Mouse (Mus musculus) stomach, postnatal 0 days (tissue): ENCODE results near the gene Ptprk.

ENCODE experiments used
- CTCF ChIP-seq: IDR thresholded peaks from 2 replicates; pipeline ENCODE4 v1.5.1; 2016; ENCODE audit warnings: antibody characterized with exemption, low read depth, mild to moderate bottlenecking, moderate library complexity
- EP300 ChIP-seq: optimal IDR thresholded peaks from 2 replicates; pipeline ENCODE3; 2016; ENCODE audit warnings: antibody characterized with exemption

DNA sequence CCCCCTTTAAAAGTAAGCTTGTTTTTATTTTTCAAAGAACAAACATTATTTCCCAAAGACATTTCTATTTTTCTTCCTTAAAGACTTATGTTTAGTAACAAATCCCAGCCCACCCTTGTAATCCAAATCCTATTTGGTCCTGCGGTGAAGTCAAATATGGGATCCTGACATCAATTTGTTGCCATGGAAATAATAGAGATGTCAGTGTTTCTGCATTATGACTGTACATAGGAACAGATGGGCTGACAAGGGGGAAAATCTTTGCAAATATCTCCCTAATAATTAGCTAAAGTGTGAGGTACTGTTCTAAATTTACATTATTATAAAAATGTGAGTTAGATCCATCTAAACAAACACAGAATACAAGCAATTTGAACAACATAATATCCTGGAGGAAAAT, 69.8 kb downstream of the Ptprk start:
- no peak for TF ChIP-seq CTCF
- TF ChIP-seq EP300: no peak
